Mouse (Mus musculus) left cerebral cortex, postnatal 25 days (tissue): ENCODE data around the gene Cir1. TPM values are rescaled to one million over a fixed set of nuclear protein-coding genes. Genes with fewer than 3 reads are reported as not detected.

ENCODE experiments used
- DNase-seq, 2 experiments: peaks; one replicate each; pipeline ENCODE4 v3.0.0; 2022; ENCODE audit warnings: low spot score in 2 of 2, mixed read lengths in 1 of 2
- intact Hi-C: fragments of 180-260 bp; cut with DNase I; formaldehyde crosslinking; loops from one replicate; pipeline ENCODE4 v1.15.1; 2025
- total RNA-seq, 2 experiments: library from RNA; stranded (reverse); gene quantifications; 2 replicates each; pipeline ENCODE4 v1.2.3; 2021

Cir1 gene
- total RNA-seq = 10 to 100 TPM; 26.4 to 28.6 TPM

GRCm38 (mm10) chr2:73312152-73313116 lies at the start of gene Cir1, which contains the start of gene Scrn3:
Gene Cir1 (minus strand): TSS chr2:73312701.
Gene Scrn3 (plus strand): TSS chr2:73312601.
- intact Hi-C loops = loop anchor here (5.0 kb wide), 1 partner anchor 55 kb away; no protein-coding TSS in a partner anchor
- DNase-seq = peak; percentile 93 to 97

DNA sequence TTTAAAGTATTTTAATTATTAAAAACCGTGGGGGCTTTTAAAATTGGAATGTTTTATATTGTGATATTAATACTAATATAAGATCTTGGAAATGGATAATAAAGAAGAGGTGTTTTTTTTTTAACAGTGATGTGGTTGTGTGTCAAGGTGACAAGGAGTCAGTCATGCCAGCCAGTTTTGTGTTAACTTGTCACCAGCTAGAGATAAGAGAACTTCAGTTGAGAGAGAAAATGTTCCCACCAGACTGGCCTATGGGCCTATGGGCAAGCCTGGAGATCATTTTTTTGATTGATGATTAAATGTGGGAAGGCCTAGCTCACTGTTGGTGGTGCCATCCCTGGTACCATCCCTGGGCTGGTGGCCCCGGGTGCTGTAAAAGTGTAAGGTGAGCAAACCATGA lies 48.0 kb upstream of the Cir1 start:
- intact Hi-C loops = no loop called here
- no peak for DNase-seq

DNA sequence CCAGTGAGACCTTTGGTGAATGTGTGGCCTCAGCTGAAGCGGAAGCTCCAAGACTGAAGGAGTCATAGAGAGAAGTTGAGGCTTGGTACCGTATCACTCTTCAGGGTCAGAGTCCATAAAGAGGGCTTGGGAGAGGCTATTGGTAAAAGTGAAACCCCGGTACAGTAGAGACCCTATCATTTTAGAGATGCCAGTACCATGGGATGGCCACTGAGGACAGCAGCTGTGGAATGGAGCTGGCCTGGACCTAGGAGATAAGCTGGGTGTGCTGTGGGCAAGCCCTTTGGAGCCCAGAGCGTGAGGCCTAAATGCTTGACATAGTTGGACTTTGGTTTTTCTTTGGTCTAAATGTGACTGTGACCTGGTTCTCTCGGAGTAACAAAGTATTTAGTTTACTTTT lies 47.4 kb upstream of the Cir1 start:
- no peak for DNase-seq
- intact Hi-C loops = no loop called here

DNA sequence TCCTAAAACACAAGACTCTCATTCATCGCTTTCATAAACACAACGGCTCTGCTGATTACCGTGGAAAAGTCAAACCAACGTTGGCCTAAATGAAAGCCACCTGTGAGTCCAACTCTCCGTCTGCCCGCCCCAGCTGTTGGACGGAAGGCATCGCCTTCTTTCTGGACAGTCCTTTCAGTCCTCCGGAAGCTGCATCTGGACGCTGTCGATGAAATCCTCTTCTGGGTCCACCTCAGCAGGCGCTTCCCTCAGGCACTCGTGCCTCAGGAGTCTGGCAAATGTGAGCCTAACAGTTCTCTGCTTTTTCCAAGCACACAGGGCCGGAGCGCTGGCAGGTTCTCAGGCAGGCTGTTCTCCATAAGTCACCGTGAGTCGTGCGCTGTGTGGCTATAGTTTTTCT lies 44.5 kb upstream of the Cir1 start:
- DNase-seq = no peak
- intact Hi-C loops = no loop called here

- DNase-seq = peak in 1 of 2 experiments; percentile 35
- intact Hi-C loops = no loop called here
These were observed 39.5 kb upstream of the Cir1 start for GRCm38 (mm10) chr2:73351927-73352374.

DNA sequence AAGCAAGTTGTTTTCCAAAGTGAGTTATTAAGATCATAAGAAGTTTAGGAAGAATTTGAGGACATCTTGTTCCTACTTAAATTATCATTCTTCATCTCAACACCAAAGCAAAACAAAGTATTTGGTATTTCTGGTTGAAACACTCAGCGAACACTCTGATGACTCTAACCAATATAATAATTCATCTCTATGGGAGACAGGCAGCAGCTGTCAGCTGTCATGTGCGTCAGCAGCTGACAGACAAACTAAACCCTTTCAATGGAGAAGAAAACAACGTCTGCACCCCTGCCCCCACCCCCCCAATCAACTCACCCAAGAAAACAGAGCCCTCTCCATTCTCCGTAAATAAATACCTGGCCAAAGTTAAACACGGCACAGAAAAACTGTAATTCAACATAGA lies 39.0 kb upstream of the Cir1 start:
- intact Hi-C loops = no loop called here
- no peak for DNase-seq

GRCm38 (mm10) chr2:73348221-73348620 lies 35.7 kb upstream of the Cir1 start:
- DNase-seq = no peak
- intact Hi-C loops = no loop called here

DNA sequence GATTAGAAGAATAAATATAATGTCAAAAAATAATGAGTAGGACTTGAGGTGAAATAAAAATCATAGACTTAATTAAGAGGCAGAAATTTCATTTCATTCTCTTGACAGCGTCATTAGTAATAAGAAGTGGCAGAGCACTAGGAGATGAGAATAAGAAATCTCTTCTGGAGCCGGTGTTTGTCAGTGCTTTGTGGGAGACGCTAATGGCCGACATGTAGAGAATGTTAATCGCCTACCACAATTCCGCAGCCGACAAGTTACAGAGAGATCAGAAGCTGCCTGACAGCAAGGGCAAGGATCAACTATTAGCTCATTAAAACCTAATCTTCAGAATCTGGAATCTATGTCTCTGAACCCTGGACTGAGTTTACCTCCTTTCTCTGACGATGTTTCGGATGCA lies 35.3 kb upstream of the Cir1 start:
- intact Hi-C loops = no loop called here
- DNase-seq = no peak

- peak in 1 of 2 experiments; percentile 10 for DNase-seq
- intact Hi-C loops = no loop called here
These were observed 34.6 kb upstream of the Cir1 start for GRCm38 (mm10) chr2:73347136-73347535.

- intact Hi-C loops = no loop called here
- DNase-seq = peak; percentile 39 to 79
These were observed 34.0 kb upstream of the Cir1 start for GRCm38 (mm10) chr2:73346345-73347086.

DNA sequence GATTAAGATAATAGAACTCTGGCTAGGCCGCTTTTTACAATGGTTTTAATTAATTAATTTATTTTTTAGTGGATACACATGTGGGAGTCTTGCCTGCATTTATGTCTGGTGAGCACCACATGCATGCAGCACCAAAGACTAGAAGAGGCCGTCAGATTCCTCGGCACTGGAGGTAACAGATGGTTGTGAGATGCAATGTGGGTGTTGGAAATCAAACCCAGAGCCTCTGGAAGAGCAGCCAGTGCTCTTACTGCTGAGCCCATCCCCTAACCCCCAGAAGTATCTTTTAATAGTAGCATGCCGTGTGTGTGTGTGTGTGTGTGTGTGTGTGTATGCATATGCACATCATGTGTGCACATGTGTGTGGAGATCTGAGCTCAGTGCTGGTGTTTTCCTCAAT lies 32.7 kb upstream of the Cir1 start:
- intact Hi-C loops = no loop called here
- peak in 1 of 2 experiments; percentile 63 for DNase-seq

- intact Hi-C loops = no loop called here
- no peak for DNase-seq
These were observed 31.2 kb upstream of the Cir1 start for GRCm38 (mm10) chr2:73343701-73344100.

DNA sequence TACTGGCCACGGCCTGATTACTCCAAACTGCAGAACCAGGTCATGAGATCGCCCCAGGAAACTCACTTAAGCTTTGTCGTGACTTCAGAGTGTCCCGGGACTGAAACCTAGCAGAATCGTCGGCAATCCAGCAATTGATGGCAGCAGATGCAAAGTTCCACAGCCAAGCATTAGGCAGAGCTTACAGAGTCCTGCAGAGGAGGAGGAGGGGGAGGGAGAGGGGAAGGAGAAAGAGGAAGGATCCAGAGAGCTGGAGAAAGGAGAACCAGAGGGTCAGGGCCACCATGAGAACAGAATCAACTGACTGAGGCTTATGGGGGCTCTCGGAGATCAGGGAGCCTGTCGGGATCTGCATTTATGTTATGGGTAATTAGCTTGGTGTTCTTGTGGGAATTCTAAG lies 25.9 kb upstream of the Cir1 start:
- intact Hi-C loops = no loop called here
- no peak for DNase-seq

GRCm38 (mm10) chr2:73335949-73336348 lies 23.4 kb upstream of the Cir1 start:
- intact Hi-C loops = no loop called here
- no peak for DNase-seq

DNA sequence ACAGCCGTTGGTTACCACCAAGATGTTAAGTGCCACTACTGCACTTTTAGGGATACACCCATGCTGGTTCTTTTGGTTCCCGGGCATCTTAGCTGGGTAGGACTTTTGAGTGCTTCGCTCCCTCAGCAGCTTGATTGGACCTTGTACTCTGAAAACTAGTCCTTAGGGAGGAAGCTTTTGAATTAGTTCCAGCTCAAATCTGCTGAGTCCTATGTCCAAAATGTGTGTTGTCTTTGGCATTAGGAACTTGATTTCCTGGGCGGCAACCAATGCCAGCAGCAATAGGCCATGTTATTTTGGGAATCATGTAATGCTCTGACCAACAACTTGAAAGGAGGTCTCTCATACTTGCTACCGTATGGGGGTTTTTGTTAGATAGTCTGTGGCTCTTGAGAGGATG lies 13.4 kb upstream of the Cir1 start:
- intact Hi-C loops = loop anchor here (5.0 kb wide), 1 partner anchor 76 kb away; no protein-coding TSS in a partner anchor
- DNase-seq = no peak

GRCm38 (mm10) chr2:73322991-73323390 lies 10.5 kb upstream of the Cir1 start:
- intact Hi-C loops = no loop called here
- no peak for DNase-seq

DNA sequence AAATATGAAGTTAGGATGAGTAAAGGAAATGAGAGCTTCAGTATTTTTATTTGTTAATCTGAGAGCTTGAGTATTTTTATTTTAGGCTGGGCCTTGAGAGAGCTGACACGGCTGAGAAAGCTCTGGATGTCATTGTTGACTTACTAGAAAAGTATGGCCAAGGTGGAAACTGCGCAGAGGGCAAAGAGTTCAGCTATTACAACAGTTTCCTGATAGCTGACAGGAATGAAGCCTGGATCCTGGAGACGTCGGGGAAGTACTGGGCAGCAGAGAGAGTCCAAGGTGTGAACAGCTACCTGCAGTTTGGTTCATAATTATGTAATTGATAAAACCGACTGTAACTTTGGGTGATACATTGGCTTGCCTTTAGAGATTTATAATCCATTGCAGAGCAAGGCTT lies 6.7 kb upstream of the Cir1 start:
- intact Hi-C loops = no loop called here

DNA sequence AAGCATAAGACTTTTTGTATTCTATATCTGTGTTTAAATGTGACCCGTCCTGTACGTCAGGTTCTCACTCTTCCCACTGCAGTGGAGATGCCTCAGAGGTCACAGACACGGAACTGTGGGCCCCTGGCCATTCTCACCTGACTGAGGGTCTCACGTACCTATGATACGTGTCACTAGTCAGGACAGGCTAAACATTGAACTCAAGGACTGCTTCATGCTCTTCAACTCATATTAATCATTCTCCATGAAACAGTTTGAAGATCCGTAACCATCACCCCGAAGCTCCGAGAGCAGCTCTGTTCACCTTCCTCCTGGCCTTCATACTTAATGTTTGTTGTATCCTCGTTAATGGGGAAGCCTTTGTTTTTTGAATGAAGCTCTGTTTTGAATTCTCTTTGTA lies 4.9 kb upstream of the Cir1 start:
- intact Hi-C loops = no loop called here
- no peak for DNase-seq

More for the DNA sequence above, 6.7 kb upstream of the Cir1 start:
- DNase-seq = no peak

GRCm38 (mm10) chr2:73314311-73314710 lies 1.8 kb upstream of the Cir1 start:
- DNase-seq = no peak
- intact Hi-C loops = loop anchor here (5.0 kb wide), 1 partner anchor 53 kb away; no protein-coding TSS in a partner anchor

DNA sequence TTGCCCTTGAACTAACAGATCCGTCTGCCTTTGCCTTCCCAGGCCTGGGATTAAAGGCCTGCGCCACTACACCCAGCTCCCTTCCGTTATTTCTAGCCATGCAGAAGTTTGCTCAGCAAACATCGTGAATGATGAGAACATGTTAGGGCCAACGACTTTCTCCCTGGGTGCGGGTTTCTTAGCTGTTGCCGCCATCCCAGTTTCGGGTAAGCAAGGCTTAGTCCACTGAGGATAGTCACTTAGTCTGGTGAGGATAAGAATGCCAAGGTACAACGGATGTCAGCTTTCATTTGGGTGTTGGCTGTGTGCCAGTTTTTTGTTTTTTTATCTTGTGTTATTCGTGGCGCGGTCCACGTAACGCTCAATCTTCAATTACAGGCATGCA lies 608 bp upstream of the Cir1 start:
- intact Hi-C loops = loop anchor here (5.0 kb wide), 1 partner anchor 54 kb away; no protein-coding TSS in a partner anchor
- DNase-seq = peak; percentile 21 to 30
